Mouse (Mus musculus): ENCODE data around the gene Xrcc6. TPM values are rescaled to one million over a fixed set of nuclear protein-coding genes. Genes with fewer than 3 reads are reported as not detected.

The Xrcc6 gene
- polyA plus RNA-seq, 2 experiments = 22.1 to 52.9 TPM

DNA sequence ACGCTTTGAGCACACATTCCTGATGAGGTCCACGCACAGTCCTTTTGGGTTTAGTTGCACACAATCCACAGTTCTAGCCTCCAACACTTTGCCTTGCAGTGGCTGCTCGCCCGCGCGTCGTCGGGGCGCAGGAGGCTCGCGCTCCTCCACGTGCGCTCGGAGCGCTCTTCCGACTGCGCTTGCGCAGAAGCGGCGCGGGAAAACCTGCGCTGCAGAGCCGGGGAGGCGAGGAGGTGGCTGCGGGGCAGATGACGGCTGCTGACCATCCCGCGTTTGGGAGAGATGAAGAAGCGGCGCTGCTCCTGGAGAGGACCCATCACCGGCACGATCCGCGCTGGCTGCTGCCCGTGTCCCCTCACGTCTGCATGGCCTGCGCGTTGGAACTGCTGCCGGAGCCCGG is 82.3 kb downstream of the Xrcc6 start, which contains the start of gene Mei1:
Gene Mei1, plus strand, starts transcription at position 99 of the 400 bp plus-strand sequence.
- ATAC-seq (ENCODE audit: insufficient read depth) = no peak
- Histone ChIP-seq H3K4me3 (ENCODE audit: insufficient read depth in 1 of 2, low read depth in 2 of 2, low read length in 2 of 2) (no peak within 1 kb of the TSS), H3K27me3 (ENCODE audit: control insufficient read depth, insufficient read depth, low read length) (peaks cover 21% of the 10 kb centered on the region), H3K9me3 (ENCODE audit: control insufficient read depth, low read length) (no peaks in the 10 kb centered on the region), H3K4me2 (ENCODE audit: low read depth) (no peak within 1 kb of the TSS), H3K27ac (no peak within 1 kb of the TSS), H3K9ac (replicated peaks) (no peak within 1 kb of the TSS), H3K36me3 (replicated peaks; ENCODE audit: control insufficient read depth, insufficient read depth, low read depth) (no peaks in the 10 kb centered on the region), H3K4me1 (replicated peaks; ENCODE audit: control insufficient read depth in 2 of 2, insufficient read depth in 2 of 2, low read length in 1 of 2) (no peaks in the 10 kb centered on the region)
- no peak for TF ChIP-seq CTCF (IDR thresholded peaks at IDR 0.05; ENCODE audit: low read depth)
- TF ChIP-seq EP300 (IDR thresholded peaks at IDR 0.05; ENCODE audit: low read depth) = no peak
- no peak for DNase-seq (ENCODE audit: low read depth in 3 of 3, low spot score in 3 of 3)
- 21% methylated on average over 38 of the region's 40 CpGs for WGBS (ENCODE audit: insufficient replicate concordance)

GRCm38 (mm10) chr15:82071816-82072469 is 84.3 kb downstream of the Xrcc6 start:
- Histone ChIP-seq H3K4me2 (ENCODE audit: low read depth) (no peak overlapping the region), H3K9ac (replicated peaks) (no peak overlapping the region), H3K4me1 (replicated peaks; ENCODE audit: control insufficient read depth in 2 of 2, insufficient read depth in 2 of 2, low read length in 1 of 2) (no peaks in the 10 kb centered on the region), H3K27ac (no peak overlapping the region), H3K4me3 (ENCODE audit: insufficient read depth in 1 of 2, low read depth in 2 of 2, low read length in 2 of 2) (no peak overlapping the region), H3K27me3 (ENCODE audit: control insufficient read depth, insufficient read depth, low read length) (peaks cover 21% of the 10 kb centered on the region), H3K9me3 (ENCODE audit: control insufficient read depth, low read length) (no peaks in the 10 kb centered on the region), H3K36me3 (replicated peaks; ENCODE audit: control insufficient read depth, insufficient read depth, low read depth) (no peaks in the 10 kb centered on the region)
- DNase-seq (ENCODE audit: low read depth in 3 of 3, low spot score in 3 of 3) = no peak
- no peak for ATAC-seq (ENCODE audit: insufficient read depth)
- WGBS (ENCODE audit: insufficient replicate concordance) = 79% methylated on average over 26 of the region's 26 CpGs
- TF ChIP-seq CTCF (IDR thresholded peaks at IDR 0.05; ENCODE audit: low read depth) (no peak), EP300 (IDR thresholded peaks at IDR 0.05; ENCODE audit: low read depth) (no peak)

GRCm38 (mm10) chr15:82073490-82073889 is 85.9 kb downstream of the Xrcc6 start:
- Histone ChIP-seq H3K9ac (replicated peaks) (no peak overlapping the region), H3K36me3 (replicated peaks; ENCODE audit: control insufficient read depth, insufficient read depth, low read depth) (no peaks in the 10 kb centered on the region), H3K4me3 (ENCODE audit: insufficient read depth in 1 of 2, low read depth in 2 of 2, low read length in 2 of 2) (no peak overlapping the region), H3K27me3 (ENCODE audit: control insufficient read depth, insufficient read depth, low read length) (peaks cover 21% of the 10 kb centered on the region), H3K27ac (no peak overlapping the region), H3K9me3 (ENCODE audit: control insufficient read depth, low read length) (no peaks in the 10 kb centered on the region), H3K4me2 (ENCODE audit: low read depth) (no peak overlapping the region), H3K4me1 (replicated peaks; ENCODE audit: control insufficient read depth in 2 of 2, insufficient read depth in 2 of 2, low read length in 1 of 2) (no peaks in the 10 kb centered on the region)
- no peak for DNase-seq (ENCODE audit: low read depth in 3 of 3, low spot score in 3 of 3)
- no peak for TF ChIP-seq CTCF (IDR thresholded peaks at IDR 0.05; ENCODE audit: low read depth)
- no peak for ATAC-seq (ENCODE audit: insufficient read depth)
- WGBS (ENCODE audit: insufficient replicate concordance) = 64% methylated on average over 7 of the region's 7 CpGs

GRCm38 (mm10) chr15:82079883-82080282 is 92.2 kb downstream of the Xrcc6 start:
- Histone ChIP-seq H3K36me3 (replicated peaks; ENCODE audit: control insufficient read depth, insufficient read depth, low read depth) (no peaks in the 10 kb centered on the region), H3K4me2 (ENCODE audit: low read depth) (no peak overlapping the region), H3K9ac (replicated peaks) (no peak overlapping the region), H3K4me1 (replicated peaks; ENCODE audit: control insufficient read depth in 2 of 2, insufficient read depth in 2 of 2, low read length in 1 of 2) (no peaks in the 10 kb centered on the region), H3K27ac (no peak overlapping the region), H3K27me3 (ENCODE audit: control insufficient read depth, insufficient read depth, low read length) (no peaks in the 10 kb centered on the region), H3K9me3 (ENCODE audit: control insufficient read depth, low read length) (no peaks in the 10 kb centered on the region), H3K4me3 (ENCODE audit: insufficient read depth in 1 of 2, low read depth in 2 of 2, low read length in 2 of 2) (no peak overlapping the region)
- no peak for DNase-seq (ENCODE audit: low read depth in 3 of 3, low spot score in 3 of 3)
- TF ChIP-seq CTCF (IDR thresholded peaks at IDR 0.05; ENCODE audit: low read depth) (no peak), EP300 (IDR thresholded peaks at IDR 0.05; ENCODE audit: low read depth) (no peak)
- no peak for ATAC-seq (ENCODE audit: insufficient read depth)
- 44% methylated on average over 10 of the region's 10 CpGs for WGBS (ENCODE audit: insufficient replicate concordance)

DNA sequence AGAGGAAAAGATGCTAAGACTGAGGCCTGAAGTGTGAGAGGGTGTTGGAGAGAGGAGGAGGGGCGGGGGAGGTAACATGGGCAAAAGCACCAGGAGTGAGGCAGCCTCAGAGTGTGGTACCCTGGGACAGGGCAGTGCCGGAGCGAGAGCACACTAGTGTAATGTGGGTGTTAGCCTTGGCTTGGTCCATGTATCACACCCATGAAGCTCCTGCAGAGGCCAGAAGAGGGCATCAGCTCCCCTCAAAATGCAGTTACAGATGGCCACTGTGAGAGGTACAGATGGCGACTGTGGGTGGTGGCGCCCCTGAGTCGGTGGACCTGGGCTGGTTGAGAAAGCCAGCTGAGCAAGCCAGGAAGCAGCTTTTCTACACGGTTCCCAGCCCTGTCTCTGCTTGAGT is 93.5 kb downstream of the Xrcc6 start:
- Histone ChIP-seq H3K4me1 (replicated peaks; ENCODE audit: control insufficient read depth in 2 of 2, insufficient read depth in 2 of 2, low read length in 1 of 2) (no peaks in the 10 kb centered on the region), H3K9me3 (ENCODE audit: control insufficient read depth, low read length) (no peaks in the 10 kb centered on the region), H3K4me2 (ENCODE audit: low read depth) (no peak overlapping the region), H3K27ac (no peak overlapping the region), H3K27me3 (ENCODE audit: control insufficient read depth, insufficient read depth, low read length) (no peaks in the 10 kb centered on the region), H3K36me3 (replicated peaks; ENCODE audit: control insufficient read depth, insufficient read depth, low read depth) (no peaks in the 10 kb centered on the region), H3K4me3 (ENCODE audit: insufficient read depth in 1 of 2, low read depth in 2 of 2, low read length in 2 of 2) (no peak overlapping the region), H3K9ac (replicated peaks) (no peak overlapping the region)
- no peak for ATAC-seq (ENCODE audit: insufficient read depth)
- TF ChIP-seq EP300 (IDR thresholded peaks at IDR 0.05; ENCODE audit: low read depth) = no peak
- TF ChIP-seq CTCF (IDR thresholded peaks at IDR 0.05; ENCODE audit: low read depth) = peak; percentile 66
- 29% methylated on average over 7 of the region's 7 CpGs for WGBS (ENCODE audit: insufficient replicate concordance)
- peak in 1 of 3 experiments; percentile 6 for DNase-seq (ENCODE audit: low read depth in 3 of 3, low spot score in 3 of 3)

Data from liver, embryonic 14.5 days (tissue).